Mouse (Mus musculus): ENCODE results near the gene Sdr42e1. TPM values are rescaled to one million over a fixed set of nuclear protein-coding genes. Genes with fewer than 3 reads are reported as not detected.

Gene Sdr42e1
- polyA plus RNA-seq, 1 experiment from 2014 or later = 0.96 TPM

- H3K27me3 ChIP-seq = no peaks in the 10 kb centered on the region
- no peak overlapping the region for H3K4me3 ChIP-seq
- no peaks in the 10 kb centered on the region for H3K9me3 ChIP-seq
- peaks cover 12% of the 10 kb centered on the region for H3K4me1 ChIP-seq
- H3K36me3 ChIP-seq = no peaks in the 10 kb centered on the region
- H3K9ac ChIP-seq (replicated peaks) = no peak overlapping the region
- no peak overlapping the region for H3K27ac ChIP-seq (replicated peaks)
- WGBS = 79% methylated on average over 7 of the region's 7 CpGs
- no peak for ATAC-seq (ENCODE audit: low FRiP score, low read depth)
- H3K4me2 ChIP-seq (replicated peaks) = no peak overlapping the region
Observed at GRCm38 (mm10) chr8:117658990-117659389, 14.5 kb downstream of the Sdr42e1 start.

GRCm38 (mm10) chr8:117652318-117652717, 21.2 kb downstream of the Sdr42e1 start:
- no peaks in the 10 kb centered on the region for H3K4me1 ChIP-seq
- H3K9me3 ChIP-seq = no peaks in the 10 kb centered on the region
- H3K4me3 ChIP-seq = no peak overlapping the region
- no peaks in the 10 kb centered on the region for H3K27me3 ChIP-seq
- ATAC-seq (ENCODE audit: low FRiP score, low read depth) = no peak
- no peak overlapping the region for H3K4me2 ChIP-seq (replicated peaks)
- H3K36me3 ChIP-seq = no peaks in the 10 kb centered on the region
- H3K27ac ChIP-seq (replicated peaks) = no peak overlapping the region
- H3K9ac ChIP-seq (replicated peaks) = no peak overlapping the region
- 100% methylated on average over 1 of the region's 1 CpGs for WGBS

DNA sequence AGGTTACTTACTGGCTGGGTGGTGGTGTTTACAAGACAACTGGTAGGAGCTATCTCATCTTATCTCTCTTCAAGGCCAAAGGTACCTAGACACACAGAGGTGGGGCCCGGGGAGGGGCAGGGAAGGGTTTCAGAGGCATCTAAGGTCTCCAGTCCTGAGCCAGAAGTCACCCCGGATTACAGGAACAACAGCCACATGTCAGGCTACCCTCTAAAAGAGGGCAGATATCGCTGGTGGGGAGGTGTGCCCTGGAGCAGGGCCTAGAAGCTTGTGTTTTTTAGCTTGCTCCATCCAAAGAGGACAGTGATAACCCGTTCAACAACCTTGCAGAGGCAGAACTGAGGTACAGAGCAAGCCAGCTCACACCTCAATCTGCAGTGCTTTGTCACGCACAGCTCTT, 27.0 kb downstream of the Sdr42e1 start:
- H3K4me3 ChIP-seq = no peak overlapping the region
- no peak overlapping the region for H3K4me2 ChIP-seq (replicated peaks)
- H3K4me1 ChIP-seq = no peaks in the 10 kb centered on the region
- ATAC-seq (ENCODE audit: low FRiP score, low read depth) = no peak
- no peaks in the 10 kb centered on the region for H3K9me3 ChIP-seq
- H3K9ac ChIP-seq (replicated peaks) = no peak overlapping the region
- H3K36me3 ChIP-seq = no peaks in the 10 kb centered on the region
- H3K27ac ChIP-seq (replicated peaks) = no peak overlapping the region
- WGBS = 79% methylated on average over 5 of the region's 5 CpGs
- no peaks in the 10 kb centered on the region for H3K27me3 ChIP-seq

GRCm38 (mm10) chr8:117646020-117646419, 27.5 kb downstream of the Sdr42e1 start:
- Histone ChIP-seq H3K4me2 (replicated peaks) (no peak overlapping the region), H3K9me3 (no peaks in the 10 kb centered on the region), H3K27ac (replicated peaks) (no peak overlapping the region), H3K4me3 (no peak overlapping the region), H3K9ac (replicated peaks) (no peak overlapping the region), H3K36me3 (no peaks in the 10 kb centered on the region), H3K27me3 (no peaks in the 10 kb centered on the region), H3K4me1 (no peaks in the 10 kb centered on the region)
- no peak for ATAC-seq (ENCODE audit: low FRiP score, low read depth)
- 61% methylated on average over 2 of the region's 2 CpGs for WGBS

DNA sequence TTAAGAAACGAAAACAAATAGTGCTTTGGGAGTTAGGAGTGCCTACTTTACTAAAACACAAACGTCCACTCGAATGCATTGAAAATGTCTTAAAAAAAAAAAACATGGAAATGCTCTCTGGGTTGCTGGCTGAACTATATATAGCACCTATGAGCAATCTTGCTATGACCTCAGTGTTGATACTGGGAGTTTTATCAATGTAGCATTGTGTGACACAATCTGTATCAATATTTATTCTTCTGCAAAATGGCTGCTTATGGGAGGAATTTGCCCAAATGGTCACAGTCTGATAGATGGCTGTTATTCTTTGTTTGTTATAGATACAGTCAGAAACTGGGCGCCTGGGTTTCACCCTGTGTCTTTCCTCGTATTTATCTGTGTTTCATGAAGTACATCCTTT, 28.0 kb downstream of the Sdr42e1 start:
- no peak for ATAC-seq (ENCODE audit: low FRiP score, low read depth)
- Histone ChIP-seq H3K27me3 (no peaks in the 10 kb centered on the region), H3K4me3 (no peak overlapping the region)

GRCm38 (mm10) chr8:117639631-117640030, 33.9 kb downstream of the Sdr42e1 start:
- H3K4me1 ChIP-seq = no peaks in the 10 kb centered on the region
- H3K4me2 ChIP-seq (replicated peaks) = no peak overlapping the region
- no peak overlapping the region for H3K27ac ChIP-seq (replicated peaks)
- ATAC-seq (ENCODE audit: low FRiP score, low read depth) = no peak
- WGBS = 95% methylated on average over 9 of the region's 9 CpGs
- no peaks in the 10 kb centered on the region for H3K27me3 ChIP-seq
- no peaks in the 10 kb centered on the region for H3K36me3 ChIP-seq
- 0 out of 2 replicates have a peak, but pooled peaks cover 4% of the 10 kb centered on the region for H3K9me3 ChIP-seq
- no peak overlapping the region for H3K4me3 ChIP-seq
- H3K9ac ChIP-seq (replicated peaks) = no peak overlapping the region

More for the DNA sequence above, 28.0 kb downstream of the Sdr42e1 start:
- Histone ChIP-seq H3K9ac (replicated peaks) (no peak overlapping the region), H3K9me3 (no peaks in the 10 kb centered on the region), H3K36me3 (no peaks in the 10 kb centered on the region), H3K4me2 (replicated peaks) (no peak overlapping the region), H3K4me1 (no peaks in the 10 kb centered on the region), H3K27ac (replicated peaks) (no peak overlapping the region)
- 75% methylated on average over 5 of the region's 5 CpGs for WGBS

GRCm38 (mm10) chr8:117637462-117637861, 36.0 kb downstream of the Sdr42e1 start:
- no peak overlapping the region for H3K4me2 ChIP-seq (replicated peaks)
- 64% methylated on average over 3 of the region's 3 CpGs for WGBS
- ATAC-seq (ENCODE audit: low FRiP score, low read depth) = no peak
- H3K27me3 ChIP-seq = no peaks in the 10 kb centered on the region
- H3K27ac ChIP-seq (replicated peaks) = no peak overlapping the region
- H3K4me1 ChIP-seq = no peaks in the 10 kb centered on the region
- H3K4me3 ChIP-seq = no peak overlapping the region
- no peak overlapping the region for H3K9ac ChIP-seq (replicated peaks)
- no peaks in the 10 kb centered on the region for H3K36me3 ChIP-seq
- 0 out of 2 replicates have a peak, but pooled peaks cover 4% of the 10 kb centered on the region for H3K9me3 ChIP-seq

DNA sequence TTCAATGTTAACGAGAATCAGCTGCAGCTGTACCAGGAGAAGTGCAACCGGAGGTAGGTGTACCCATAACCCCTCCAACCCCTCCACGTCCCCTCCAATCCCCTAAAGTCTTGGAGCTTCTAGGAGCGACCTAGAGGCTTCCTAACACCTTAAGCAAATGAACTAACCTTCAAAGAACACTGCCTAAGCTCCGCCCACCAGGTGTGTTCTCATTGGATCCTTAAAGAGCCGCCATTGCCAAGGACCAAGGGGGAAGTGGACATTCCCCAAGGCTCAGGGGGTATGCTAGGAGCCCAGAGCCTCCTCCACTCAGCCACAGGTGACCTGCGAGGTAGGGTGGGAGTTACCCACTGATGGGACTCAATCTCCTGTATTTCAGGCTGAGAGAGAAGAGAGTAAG, 39.1 kb downstream of the Sdr42e1 start:
- Histone ChIP-seq H3K4me1 (no peaks in the 10 kb centered on the region), H3K36me3 (no peaks in the 10 kb centered on the region), H3K4me3 (no peak overlapping the region), H3K9me3 (0 out of 2 replicates have a peak, but pooled peaks cover 4% of the 10 kb centered on the region), H3K27ac (replicated peaks) (no peak overlapping the region), H3K9ac (replicated peaks) (no peak overlapping the region), H3K27me3 (no peaks in the 10 kb centered on the region), H3K4me2 (replicated peaks) (no peak overlapping the region)
- no peak for ATAC-seq (ENCODE audit: low FRiP score, low read depth)
- WGBS = 87% methylated on average over 7 of the region's 7 CpGs

DNA sequence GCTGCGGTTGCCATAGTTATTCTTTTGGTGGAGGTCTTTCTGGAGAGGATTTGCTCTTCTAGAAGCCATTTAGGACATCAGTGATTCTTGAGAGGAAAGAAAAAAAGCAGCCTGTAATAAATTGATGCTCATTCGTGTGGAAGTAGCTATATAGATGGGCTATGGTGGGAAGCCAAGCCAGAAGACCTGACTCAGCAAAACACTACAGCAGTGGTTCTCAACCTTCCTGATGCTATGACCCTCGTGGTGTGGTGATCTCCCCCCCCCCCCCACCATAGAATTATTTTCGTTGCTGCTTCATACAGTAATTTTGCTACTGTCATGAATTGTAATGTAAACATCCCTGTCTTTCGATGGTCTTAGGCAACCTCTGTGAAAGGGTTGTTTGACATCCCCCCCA, 41.0 kb downstream of the Sdr42e1 start:
- no peak overlapping the region for H3K4me3 ChIP-seq
- no peak for ATAC-seq (ENCODE audit: low FRiP score, low read depth)
- WGBS = 87% methylated on average over 5 of the region's 5 CpGs
- H3K27ac ChIP-seq (replicated peaks) = no peak overlapping the region
- H3K9ac ChIP-seq (replicated peaks) = no peak overlapping the region
- 0 out of 2 replicates have a peak, but pooled peaks cover 4% of the 10 kb centered on the region for H3K9me3 ChIP-seq
- H3K4me2 ChIP-seq (replicated peaks) = no peak overlapping the region
- no peaks in the 10 kb centered on the region for H3K36me3 ChIP-seq
- no peaks in the 10 kb centered on the region for H3K27me3 ChIP-seq
- no peaks in the 10 kb centered on the region for H3K4me1 ChIP-seq

- H3K4me1 ChIP-seq = no peaks in the 10 kb centered on the region
- no peak overlapping the region for H3K27ac ChIP-seq (replicated peaks)
- WGBS = 71% methylated on average over 9 of the region's 9 CpGs
- no peaks in the 10 kb centered on the region; the same call in 1 of the 2 replicates for H3K27me3 ChIP-seq
- no peak overlapping the region for H3K4me3 ChIP-seq
- ATAC-seq (ENCODE audit: low FRiP score, low read depth) = no peak
- no peak overlapping the region for H3K9ac ChIP-seq (replicated peaks)
- no peak overlapping the region for H3K4me2 ChIP-seq (replicated peaks)
- no peaks in the 10 kb centered on the region for H3K9me3 ChIP-seq
- H3K36me3 ChIP-seq = no peaks in the 10 kb centered on the region
Observed at GRCm38 (mm10) chr8:117627096-117627495, 46.4 kb downstream of the Sdr42e1 start.

DNA sequence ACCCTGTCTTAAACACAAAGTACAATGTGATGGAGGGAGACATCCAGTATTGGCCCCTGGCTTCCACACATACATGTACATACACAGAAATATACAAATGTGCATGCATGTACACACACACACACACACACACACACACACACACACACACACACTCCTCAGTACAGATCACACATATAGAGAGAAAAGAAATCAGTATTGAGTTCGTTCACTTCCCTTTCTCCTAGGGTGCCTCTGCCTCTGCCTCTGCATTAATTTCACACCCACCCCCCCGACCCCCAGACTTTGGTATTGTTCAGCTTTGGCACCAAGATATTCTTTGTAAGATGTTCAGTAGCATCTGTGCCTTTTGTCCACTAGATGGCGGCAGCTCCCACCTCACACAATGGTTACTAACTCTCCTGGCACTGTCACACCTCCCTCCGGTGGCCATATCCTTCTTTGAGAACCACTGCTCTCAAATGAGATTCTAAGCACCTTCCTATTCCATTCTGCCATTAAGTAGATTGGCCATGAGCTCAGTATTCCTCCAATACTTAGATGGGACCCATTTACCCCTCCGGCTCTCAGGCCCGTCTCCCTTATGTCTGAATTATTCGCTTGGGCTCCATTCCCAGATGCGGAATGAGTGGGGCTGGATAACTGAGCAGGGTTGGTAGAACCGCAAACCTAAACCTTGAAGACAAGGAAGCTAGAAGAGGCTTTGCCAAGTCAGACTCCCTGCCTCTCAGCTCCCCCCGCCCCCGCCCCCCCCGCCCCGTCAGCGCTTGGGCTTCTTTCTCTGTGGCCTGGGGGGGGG, 47.2 kb downstream of the Sdr42e1 start:
- Histone ChIP-seq H3K27ac (replicated peaks) (no peak overlapping the region), H3K36me3 (no peaks in the 10 kb centered on the region), H3K4me2 (replicated peaks) (no peak overlapping the region), H3K9me3 (no peaks in the 10 kb centered on the region), H3K4me3 (no peak overlapping the region), H3K9ac (replicated peaks) (no peak overlapping the region), H3K27me3 (no peaks in the 10 kb centered on the region; the same call in 1 of the 2 replicates), H3K4me1 (no peaks in the 10 kb centered on the region)
- 72% methylated on average over 14 of the region's 14 CpGs for WGBS
- ATAC-seq (ENCODE audit: low FRiP score, low read depth) = no peak; the same call in 1 of the 2 replicates

GRCm38 (mm10) chr8:117612861-117613260, 60.6 kb downstream of the Sdr42e1 start:
- no peak overlapping the region for H3K4me3 ChIP-seq
- WGBS = 86% methylated on average over 12 of the region's 12 CpGs
- H3K4me2 ChIP-seq (replicated peaks) = no peak overlapping the region
- no peak overlapping the region for H3K27ac ChIP-seq (replicated peaks)
- H3K27me3 ChIP-seq = no peaks in the 10 kb centered on the region
- no peak overlapping the region for H3K9ac ChIP-seq (replicated peaks)
- no peaks in the 10 kb centered on the region for H3K36me3 ChIP-seq
- no peaks in the 10 kb centered on the region for H3K4me1 ChIP-seq
- no peak for ATAC-seq (ENCODE audit: low FRiP score, low read depth)
- H3K9me3 ChIP-seq = peaks cover 4% of the 10 kb centered on the region; the same call in 1 of the 2 replicates
